Mouse (Mus musculus) MEL (cell line): Measurements from ENCODE around the gene Shmt2. TPM values are rescaled to one million over a fixed set of nuclear protein-coding genes. Genes with fewer than 3 reads are reported as not detected.

Experiments used
- DNase-seq: peaks from one replicate; pipeline ENCODE4 v3.0.0; 2011; ENCODE audit warnings: low read depth, low spot score
- H3K27ac ChIP-seq: 2 replicates; pipeline ENCODE4 v1.5.1; 2012; ENCODE audit warnings: low read depth, mild to moderate bottlenecking, control low read depth, low read length, moderate library complexity; ENCODE audit not compliant: control insufficient read depth
- H3K27me3 ChIP-seq, 2 experiments: fragments of 150-350 bp in 1 of 2; sonication (generic) in 1 of 2; 2 replicates each; pipeline ENCODE4 v1.6.1; 2012; ENCODE audit warnings: low read length in 2 of 2, mild to moderate bottlenecking in 2 of 2, improper control_type of control experiment in 1 of 2, moderate library complexity in 1 of 2; ENCODE audit not compliant: insufficient read depth in 2 of 2, control insufficient read depth in 1 of 2
- H3K36me3 ChIP-seq, 2 experiments: 2 replicates each; pipeline ENCODE4 v1.6.1; 2012 to 2014; ENCODE audit warnings: low read length in 2 of 2, improper control_type of control experiment in 1 of 2, inconsistent platforms in 1 of 2, mild to moderate bottlenecking in 1 of 2; ENCODE audit not compliant: insufficient read depth in 2 of 2, control insufficient read depth in 1 of 2
- H3K4me1 ChIP-seq, 2 experiments: fragments of 150-350 bp in 1 of 2; sonication (generic) in 1 of 2; 2 replicates each; pipeline ENCODE4 v1.6.1; 2012; ENCODE audit warnings: low read length in 2 of 2, improper control_type of control experiment in 1 of 2, mild to moderate bottlenecking in 1 of 2; ENCODE audit not compliant: insufficient read depth in 2 of 2, control insufficient read depth in 1 of 2
- H3K4me3 ChIP-seq, 2 experiments: fragments of 150-350 bp in 1 of 2; sonication (generic) in 1 of 2; 2 replicates each; pipeline ENCODE4 v1.5.1; 2012; ENCODE audit warnings: low read depth in 2 of 2, low read length in 2 of 2, mild to moderate bottlenecking in 2 of 2, moderate library complexity in 2 of 2, control low read depth in 1 of 2, improper control_type of control experiment in 1 of 2; ENCODE audit not compliant: control insufficient read depth in 1 of 2, insufficient read depth in 1 of 2
- H3K79me2 ChIP-seq: 2 replicates; pipeline ENCODE4 v1.6.1; 2012; ENCODE audit warnings: mild to moderate bottlenecking, low read length, moderate library complexity; ENCODE audit not compliant: control insufficient read depth, poor library complexity, insufficient read depth
- H3K9ac ChIP-seq: 2 replicates; pipeline ENCODE4 v1.6.1; 2012; ENCODE audit warnings: low read depth, mild to moderate bottlenecking, control low read depth, low read length, moderate library complexity; ENCODE audit not compliant: control insufficient read depth, poor library complexity, severe bottlenecking
- H3K9me3 ChIP-seq: fragments of 150-350 bp; sonication (generic); replicated peaks from 2 replicates; pipeline ENCODE4 v1.6.1; 2012; ENCODE audit warnings: mild to moderate bottlenecking, low read length, improper control_type of control experiment, moderate library complexity; ENCODE audit not compliant: insufficient read depth
- BHLHE40 ChIP-seq: IDR thresholded peaks from 2 replicates; pipeline ENCODE4 v1.6.1; 2012; ENCODE audit warnings: low read depth, mild to moderate bottlenecking, inconsistent platforms, low read length, improper control_type of control experiment, borderline replicate concordance
- CHD1 ChIP-seq: IDR thresholded peaks from 2 replicates; pipeline ENCODE4 v1.6.1; 2012; ENCODE audit warnings: low read depth, mild to moderate bottlenecking, inconsistent platforms, low read length, improper control_type of control experiment
- CTCF ChIP-seq, 3 experiments: IDR thresholded peaks in 2 of 3; conservative IDR thresholded peaks in 1 of 3; 2 replicates each; pipeline ENCODE4 v1.5.1; 2011 to 2012; ENCODE audit warnings: low read length in 3 of 3, low read depth in 2 of 3, mild to moderate bottlenecking in 2 of 3, improper control_type of control experiment in 1 of 3, inconsistent platforms in 1 of 3, mixed read lengths in 1 of 3, moderate library complexity in 1 of 3; ENCODE audit not compliant: control insufficient read depth in 1 of 3, insufficient read depth in 1 of 3, poor library complexity in 1 of 3, severe bottlenecking in 1 of 3
- ELF1 ChIP-seq: IDR thresholded peaks from 2 replicates; pipeline ENCODE4 v1.6.1; 2014; ENCODE audit warnings: low read depth, mild to moderate bottlenecking, inconsistent platforms, low read length, improper control_type of control experiment, moderate library complexity
- EP300 ChIP-seq, 2 experiments: IDR thresholded peaks; 2 replicates each; pipeline ENCODE4 v1.6.1; 2011; ENCODE audit warnings: improper control_type of control experiment in 2 of 2, low read length in 2 of 2, low read depth in 1 of 2, mild to moderate bottlenecking in 1 of 2
- ETS1 ChIP-seq: IDR thresholded peaks from 2 replicates; pipeline ENCODE4 v1.6.1; 2012; ENCODE audit warnings: low read depth, mild to moderate bottlenecking, inconsistent platforms, low read length, improper control_type of control experiment, moderate library complexity
- GATA1 ChIP-seq: IDR thresholded peaks from 2 replicates; pipeline ENCODE4 v1.6.1; 2011; ENCODE audit warnings: low read depth, low read length, improper control_type of control experiment
- HCFC1 ChIP-seq: IDR thresholded peaks from 2 replicates; pipeline ENCODE4 v1.6.1; 2012; ENCODE audit warnings: low read depth, mild to moderate bottlenecking, inconsistent platforms, low read length, improper control_type of control experiment, moderate library complexity
- MAFK ChIP-seq: IDR thresholded peaks from 2 replicates; pipeline ENCODE4 v1.6.1; 2011; ENCODE audit warnings: low read depth, mild to moderate bottlenecking, low read length, improper control_type of control experiment, borderline replicate concordance
- MAX ChIP-seq: IDR thresholded peaks from 2 replicates; pipeline ENCODE4 v1.6.1; 2011; ENCODE audit warnings: low read length, improper control_type of control experiment
- MAZ ChIP-seq: IDR thresholded peaks from 2 replicates; pipeline ENCODE4 v1.6.1; 2012; ENCODE audit warnings: low read depth, mild to moderate bottlenecking, inconsistent platforms, low read length, improper control_type of control experiment
- MXI1 ChIP-seq: IDR thresholded peaks from 2 replicates; pipeline ENCODE4 v1.6.1; 2011; ENCODE audit warnings: mild to moderate bottlenecking, low read depth, low read length, improper control_type of control experiment
- MYB ChIP-seq: IDR thresholded peaks from 2 replicates; pipeline ENCODE4 v1.6.1; 2011; ENCODE audit warnings: mild to moderate bottlenecking, low read depth, low read length, improper control_type of control experiment
- MYC ChIP-seq: IDR thresholded peaks from 2 replicates; pipeline ENCODE4 v1.6.1; 2011; ENCODE audit warnings: low read depth, mild to moderate bottlenecking, low read length, improper control_type of control experiment, moderate library complexity
- NRF1 ChIP-seq: IDR thresholded peaks from 2 replicates; pipeline ENCODE4 v1.6.1; 2014; ENCODE audit warnings: low read depth, mild to moderate bottlenecking, inconsistent platforms, low read length, improper control_type of control experiment, moderate library complexity; ENCODE audit not compliant: poor library complexity, insufficient read depth, severe bottlenecking
- POLR2A ChIP-seq, 2 experiments: IDR thresholded peaks; 2 replicates each; pipeline ENCODE4 v1.6.1; 2011 to 2012; ENCODE audit warnings: low read length in 2 of 2, mild to moderate bottlenecking in 2 of 2, control low read depth in 1 of 2, improper control_type of control experiment in 1 of 2, low read depth in 1 of 2, moderate library complexity in 1 of 2; ENCODE audit not compliant: control insufficient read depth in 1 of 2, insufficient read depth in 1 of 2, poor library complexity in 1 of 2
- POLR2AphosphoS5 ChIP-seq: IDR thresholded peaks from 2 replicates; pipeline ENCODE4 v1.6.1; 2012; ENCODE audit warnings: low read depth, borderline replicate concordance, mild to moderate bottlenecking, inconsistent platforms, low read length, moderate library complexity, mixed read lengths
- RCOR1 ChIP-seq: IDR thresholded peaks from 2 replicates; pipeline ENCODE4 v1.6.1; 2012; ENCODE audit warnings: low read depth, mild to moderate bottlenecking, inconsistent platforms, low read length, improper control_type of control experiment
- SIN3A ChIP-seq: IDR thresholded peaks from 2 replicates; pipeline ENCODE4 v1.6.1; 2012; ENCODE audit warnings: low read length, improper control_type of control experiment, inconsistent platforms
- TBP ChIP-seq: IDR thresholded peaks from 2 replicates; pipeline ENCODE4 v1.8.0; 2011; ENCODE audit warnings: low read depth, low read length, improper control_type of control experiment
- TCF12 ChIP-seq: IDR thresholded peaks from 2 replicates; pipeline ENCODE4 v1.6.1; 2014; ENCODE audit warnings: low read depth, mild to moderate bottlenecking, inconsistent platforms, low read length, improper control_type of control experiment, moderate library complexity
- UBTF ChIP-seq: IDR thresholded peaks from 2 replicates; pipeline ENCODE4 v1.6.1; 2012; ENCODE audit warnings: low read depth, mild to moderate bottlenecking, inconsistent platforms, low read length, improper control_type of control experiment, moderate library complexity, borderline replicate concordance; ENCODE audit not compliant: insufficient read depth
- USF1 ChIP-seq: IDR thresholded peaks from 2 replicates; pipeline ENCODE4 v1.6.1; 2014; ENCODE audit warnings: low read depth, mild to moderate bottlenecking, inconsistent platforms, low read length, improper control_type of control experiment, moderate library complexity
- polyA plus RNA-seq, 2 experiments: library from polyadenylated mRNA; stranded (reverse) in 1 of 2; unstranded in 1 of 2; fragments of >175 nt in 1 of 2; fragments of >200 nt in 1 of 2; gene quantifications; 2 replicates each; pipeline versions ENCODE4 v1.2.1 to v1.2.4; 2012; ENCODE audit warnings: low replicate concordance in 2 of 2, low read depth in 1 of 2; ENCODE audit not compliant: insufficient read length in 2 of 2, insufficient read depth in 1 of 2, missing spikeins in 1 of 2
- total RNA-seq: library from RNA; depleted of rRNA; stranded (reverse); fragments of 300-350 nt; gene quantifications from 2 replicates; pipeline ENCODE4 v1.2.3, GENCODE M21; 2012

Gene Shmt2
- total and polyA plus RNA-seq, 3 experiments, result 242 to 582 (median 263) TPM

- TF ChIP-seq POLR2AphosphoS5 (no peak), MAZ (peak; percentile 63; the same call in 1 of the 2 replicates), EP300 (IDR thresholded peaks at IDR 0.05; ENCODE audit: low read depth in 1 of 2, low read length in 2 of 2) (peak in 1 of 2 experiments; percentile 60; a peak in 2 of 4 replicates), MXI1 (peak; percentile 90), MAX (peak; percentile 76), MYB (no peak), MYC (peak; percentile 75), CHD1 (no peak)
Observed at GRCm38 (mm10) chr10:127512813-127513212, 9.4 kb downstream of the Shmt2 start (continued).

- Histone ChIP-seq H3K79me2 (no peaks in the 10 kb centered on the region; the same call in 1 of the 2 replicates), H3K4me1 (peaks cover 0 to 33% of the 10 kb centered on the region in 2 experiments; a peak in 3 of 4 replicates), H3K27me3 (no peaks in the 10 kb centered on the region), H3K36me3 (peaks cover 0 to 5% of the 10 kb centered on the region in 2 experiments; a peak in 2 of 4 replicates), H3K9ac (peak overlapping the region; percentile 67), H3K27ac (peak overlapping the region; percentile 62), H3K4me3 (peak overlapping the region; percentile 45 to 63), H3K9me3 (no peaks in the 10 kb centered on the region)
- no peak for DNase-seq
- no peak for TF ChIP-seq MAFK
- no peak for TF ChIP-seq TBP
- no peak for TF ChIP-seq CTCF (IDR thresholded peaks at IDR 0.05 in 2 of 3, conservative IDR thresholded peaks at IDR 0.05 in 1 of 3; ENCODE audit: control insufficient read depth in 1 of 3, insufficient read depth in 1 of 3, low read depth in 2 of 3, low read length in 3 of 3, poor library complexity in 1 of 3, severe bottlenecking in 1 of 3)
- no peak for TF ChIP-seq ELF1
- no peak for TF ChIP-seq UBTF
- peak; percentile 39; the same call in 1 of the 2 replicates for TF ChIP-seq MAZ
- TF ChIP-seq NRF1, result no peak
- no peak for TF ChIP-seq POLR2A (IDR thresholded peaks at IDR 0.05; ENCODE audit: control insufficient read depth in 1 of 2, insufficient read depth in 1 of 2, low read depth in 1 of 2, low read length in 2 of 2, poor library complexity in 1 of 2)
Observed at GRCm38 (mm10) chr10:127512307-127512666, 10.0 kb downstream of the Shmt2 start.

GRCm38 (mm10) chr10:127511634-127512306 is 10.5 kb downstream of the Shmt2 start:
- peak overlapping the region; percentile 62 for H3K27ac ChIP-seq
- peaks cover 0 to 2% of the 10 kb centered on the region in 2 experiments; a peak in 2 of 4 replicates for H3K36me3 ChIP-seq
- H3K79me2 ChIP-seq, result no peaks in the 10 kb centered on the region; the same call in 1 of the 2 replicates
- DNase-seq, result peak; percentile 77
- no peaks in the 10 kb centered on the region for H3K9me3 ChIP-seq
- H3K4me3 ChIP-seq, result peak overlapping the region; percentile 45 to 63
- no peaks in the 10 kb centered on the region for H3K27me3 ChIP-seq
- H3K9ac ChIP-seq, result peak overlapping the region; percentile 67
- H3K4me1 ChIP-seq, result peaks cover 0 to 31% of the 10 kb centered on the region in 2 experiments; a peak in 3 of 4 replicates
- TF ChIP-seq MYB (no peak), MAX (no peak), ELF1 (no peak), RCOR1 (0 out of 2 replicates have a peak, but pooled peaks have one; percentile 29), MAFK (no peak), SIN3A (0 out of 2 replicates have a peak, but pooled peaks have one; percentile 21), BHLHE40 (no peak), TCF12 (no peak), CTCF (IDR thresholded peaks at IDR 0.05 in 2 of 3, conservative IDR thresholded peaks at IDR 0.05 in 1 of 3; ENCODE audit: control insufficient read depth in 1 of 3, insufficient read depth in 1 of 3, low read depth in 2 of 3, low read length in 3 of 3, poor library complexity in 1 of 3, severe bottlenecking in 1 of 3) (peak in 2 of 3 experiments; percentile 33 to 43; a peak in 4 of 6 replicates), POLR2AphosphoS5 (no peak), ETS1 (no peak), POLR2A (IDR thresholded peaks at IDR 0.05; ENCODE audit: control insufficient read depth in 1 of 2, insufficient read depth in 1 of 2, low read depth in 1 of 2, low read length in 2 of 2, poor library complexity in 1 of 2) (0 out of 4 replicates have a peak, but pooled peaks of 1 of the 2 experiments have one; percentile 34), MXI1 (peak; percentile 48; the same call in 1 of the 2 replicates), HCFC1 (peak; percentile 18; the same call in 1 of the 2 replicates), GATA1 (no peak), USF1 (no peak)
